Mouse (Mus musculus) kidney, embryonic 15.5 days (tissue): ENCODE data around the gene Olfr322. TPM values are rescaled to one million over a fixed set of nuclear protein-coding genes. Genes with fewer than 3 reads are reported as not detected.
"Not testable (repeated sequence)": the region's sequence is repeated elsewhere in the genome, so short reads cannot be mapped to it uniquely, and the experiment has no call there.

ENCODE experiments used
- ATAC-seq: fragments of 200-750 bp; cut with Nextera tagmentation; replicated peaks from 2 replicates; pipeline ENCODE4 v1.8.0; 2017; ENCODE audit warnings: moderate TSS enrichment; ENCODE audit not compliant: low FRiP score
- H3K27ac ChIP-seq: fragments of 300-500 bp; sonication (generic); 2 replicates; pipeline ENCODE4 v1.5.1; 2015; ENCODE audit warnings: mild to moderate bottlenecking, inconsistent platforms
- H3K27me3 ChIP-seq: fragments of 300-500 bp; sonication (generic); 2 replicates; pipeline ENCODE4 v1.6.1; 2015; ENCODE audit warnings: inconsistent platforms
- H3K36me3 ChIP-seq: fragments of 300-500 bp; sonication (generic); 2 replicates; pipeline ENCODE4 v1.6.1; 2015; ENCODE audit warnings: inconsistent platforms
- H3K4me1 ChIP-seq: fragments of 300-500 bp; sonication (generic); 2 replicates; pipeline ENCODE4 v1.6.1; 2015; ENCODE audit warnings: inconsistent platforms
- H3K4me2 ChIP-seq: fragments of 300-500 bp; sonication (generic); 2 replicates; pipeline ENCODE4 v1.6.1; 2015; ENCODE audit warnings: moderate library complexity, mild to moderate bottlenecking, inconsistent platforms
- H3K4me3 ChIP-seq: fragments of 300-500 bp; sonication (generic); replicated peaks from 2 replicates; pipeline ENCODE4 v1.5.1; 2015; ENCODE audit warnings: mild to moderate bottlenecking, inconsistent platforms
- H3K9ac ChIP-seq: fragments of 300-500 bp; sonication (generic); 2 replicates; pipeline ENCODE4 v1.6.1; 2015; ENCODE audit warnings: mild to moderate bottlenecking, inconsistent platforms
- H3K9me3 ChIP-seq: fragments of 300-500 bp; sonication (generic); replicated peaks from 2 replicates; pipeline ENCODE4 v1.6.1; 2016; ENCODE audit warnings: inconsistent platforms
- WGBS: fragments of 180-500 bp; shearing (Covaris S2); methylation state at CpG from one replicate; pipeline ENCODE4 v1.1.7; 2015; ENCODE audit warnings: mixed read lengths; 5-methylcytosine and 5-hydroxymethylcytosine counted together
- polyA plus RNA-seq: library from polyadenylated mRNA; unstranded; fragments of >200 nt; fragmentation: Nextera tagmentation; extraction: Ambion mirVana; gene quantifications from 2 replicates; pipeline ENCODE4 v1.2.1, GENCODE M21; 2015

Gene Olfr322
- polyA plus RNA-seq, 1 experiment from 2014 or later = 0.04 TPM

DNA sequence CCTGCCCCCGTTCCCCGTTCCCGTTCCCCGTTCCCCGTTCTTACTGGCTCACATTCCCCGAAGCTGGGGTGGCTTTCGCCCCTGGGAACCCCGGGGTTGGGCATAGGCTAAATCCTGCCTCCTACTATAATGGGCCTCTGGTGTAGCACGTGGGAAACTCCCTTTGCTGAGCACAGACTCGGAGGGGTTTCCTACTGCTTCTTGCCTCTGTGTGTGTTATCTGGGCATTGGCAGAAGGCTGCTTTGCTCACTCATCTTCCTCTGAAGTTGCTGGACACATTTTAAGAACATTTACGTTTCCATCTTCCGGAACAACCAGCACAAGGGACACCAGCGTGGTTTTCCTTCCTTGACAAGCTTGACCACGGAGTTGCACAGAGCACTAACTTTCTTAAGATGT lies 17.5 kb upstream of the Olfr322 start:
- H3K4me2 ChIP-seq = peak overlapping the region; percentile 78
- 34% methylated on average over 14 of the region's 14 CpGs for WGBS
- H3K4me3 ChIP-seq = peak overlapping the region; percentile 41
- peaks cover 11% of the 10 kb centered on the region for H3K4me1 ChIP-seq
- peaks cover 53% of the 10 kb centered on the region for H3K27me3 ChIP-seq
- ATAC-seq = 0 out of 2 replicates have a peak, but pooled peaks have one; percentile 52
- no peak overlapping the region for H3K9ac ChIP-seq
- H3K27ac ChIP-seq = no peak overlapping the region
- H3K9me3 ChIP-seq = no peaks in the 10 kb centered on the region
- H3K36me3 ChIP-seq = no peaks in the 10 kb centered on the region

DNA sequence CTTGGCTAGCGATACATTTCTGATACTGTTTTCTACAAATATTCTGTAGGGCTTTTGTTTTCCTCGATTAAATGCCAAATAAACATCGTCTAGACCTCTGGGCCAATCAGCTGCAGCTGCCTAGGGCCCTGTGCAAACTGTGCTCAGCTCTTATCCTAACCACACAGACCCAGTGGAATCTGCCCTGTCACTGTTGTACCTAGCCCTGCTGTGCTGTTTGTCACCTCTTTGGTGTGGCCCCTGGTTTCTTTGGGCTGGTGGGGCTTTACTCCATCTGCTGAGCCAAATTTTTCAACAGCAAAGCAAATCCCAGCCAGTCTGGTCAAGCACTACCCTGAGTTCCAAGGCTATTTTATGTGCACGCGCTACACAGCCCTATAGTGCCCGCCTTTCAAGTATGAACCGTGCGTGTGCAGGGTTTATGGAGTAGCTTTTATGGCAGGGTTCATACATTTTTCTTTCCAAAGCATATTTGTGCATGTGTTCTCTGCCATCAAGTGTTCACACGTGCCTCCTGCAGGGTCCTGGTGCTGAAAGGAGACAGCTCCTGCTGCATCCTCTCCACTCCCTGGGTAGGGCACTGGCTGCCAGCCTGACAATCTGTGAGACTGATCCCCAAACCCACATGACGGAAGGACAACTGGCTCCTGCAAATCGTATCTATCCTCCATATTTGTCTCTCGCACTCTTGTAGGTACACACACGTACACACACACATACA lies 16.8 kb upstream of the Olfr322 start:
- H3K9ac ChIP-seq = no peak overlapping the region
- H3K4me3 ChIP-seq = no peak overlapping the region
- ATAC-seq = peak; percentile 87; the same call in 1 of the 2 replicates
- no peak overlapping the region for H3K4me2 ChIP-seq
- 88% methylated on average over 13 of the region's 13 CpGs for WGBS
- H3K9me3 ChIP-seq = no peaks in the 10 kb centered on the region
- H3K27me3 ChIP-seq = peaks cover 53% of the 10 kb centered on the region
- peaks cover 11% of the 10 kb centered on the region for H3K4me1 ChIP-seq
- no peak overlapping the region for H3K27ac ChIP-seq
- H3K36me3 ChIP-seq = no peaks in the 10 kb centered on the region

DNA sequence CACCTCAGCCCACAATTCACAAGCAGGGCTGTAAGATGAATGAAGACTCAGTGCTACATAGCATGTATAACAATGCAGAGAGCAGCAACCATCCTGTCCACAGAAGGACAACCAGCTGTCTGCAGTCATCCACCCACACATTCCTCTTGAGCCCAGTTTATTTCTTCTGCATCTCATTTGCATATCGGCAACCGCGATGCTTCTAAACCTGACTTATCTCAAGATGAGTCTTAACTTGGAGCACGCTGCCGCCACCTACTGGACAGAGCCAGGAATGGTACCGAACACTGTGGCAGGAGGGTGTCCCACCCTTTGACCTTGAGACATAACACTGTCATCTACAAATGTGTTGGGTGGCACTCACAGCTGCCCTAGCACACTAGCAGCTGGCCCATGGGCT lies 15.2 kb upstream of the Olfr322 start:
- WGBS = 41% methylated on average over 6 of the region's 6 CpGs
- Histone ChIP-seq H3K4me2 (no peak overlapping the region), H3K9ac (no peak overlapping the region), H3K4me3 (no peak overlapping the region), H3K36me3 (no peaks in the 10 kb centered on the region), H3K9me3 (no peaks in the 10 kb centered on the region; the same call in 1 of the 2 replicates), H3K27ac (no peak overlapping the region), H3K27me3 (peaks cover 37% of the 10 kb centered on the region), H3K4me1 (peaks cover 11% of the 10 kb centered on the region)
- ATAC-seq = no peak

DNA sequence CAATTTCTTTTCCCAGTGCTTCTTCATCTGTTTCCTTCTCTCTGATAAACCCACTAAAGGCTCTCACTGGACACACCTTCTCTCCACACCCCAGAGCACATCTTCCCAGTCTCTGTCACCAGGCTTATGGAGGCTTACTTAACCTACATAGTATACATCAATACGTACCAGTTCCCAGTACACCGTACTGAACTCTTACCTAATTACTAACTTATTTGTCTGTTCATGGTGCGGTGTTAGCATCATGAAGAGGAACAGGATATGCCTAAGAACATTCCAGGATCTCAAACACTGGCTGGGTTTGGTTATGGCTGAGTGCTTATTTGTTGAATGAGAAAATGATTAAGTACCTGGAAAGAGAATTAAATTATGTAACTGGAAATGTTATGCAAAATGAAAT lies 3.4 kb upstream of the Olfr322 start:
- no peaks in the 10 kb centered on the region for H3K27me3 ChIP-seq
- no peak overlapping the region for H3K9ac ChIP-seq
- no peak overlapping the region for H3K27ac ChIP-seq
- no peak overlapping the region for H3K4me2 ChIP-seq
- H3K4me1 ChIP-seq = no peaks in the 10 kb centered on the region
- H3K36me3 ChIP-seq = no peaks in the 10 kb centered on the region
- ATAC-seq = peak; percentile 60; the same call in 1 of the 2 replicates
- no peaks in the 10 kb centered on the region for H3K9me3 ChIP-seq
- WGBS = 80% methylated on average over 3 of the region's 3 CpGs
- no peak overlapping the region for H3K4me3 ChIP-seq

DNA sequence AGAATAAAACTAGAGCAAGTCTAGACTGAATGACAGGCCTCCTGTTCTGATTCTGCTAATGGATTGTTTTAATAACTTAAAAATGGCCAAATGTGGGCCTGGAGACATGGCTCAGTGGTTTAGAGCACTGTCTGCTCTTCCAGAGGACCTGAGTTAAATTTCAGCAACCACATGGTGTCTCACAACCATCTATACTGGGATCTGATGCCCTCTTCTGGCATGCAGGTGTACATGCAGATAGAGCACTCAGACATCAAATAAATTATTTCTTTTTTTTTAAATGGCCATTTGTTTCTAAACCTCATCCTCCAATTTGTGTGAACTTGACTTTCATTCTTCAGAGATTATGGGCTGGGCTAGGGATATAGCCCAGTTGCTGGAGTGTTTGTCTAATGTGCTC lies 10.7 kb downstream of the Olfr322 start:
- no peak for ATAC-seq
- Histone ChIP-seq H3K27me3 (no peaks in the 10 kb centered on the region), H3K4me3 (no peak overlapping the region), H3K36me3 (no peaks in the 10 kb centered on the region), H3K9me3 (no peaks in the 10 kb centered on the region), H3K27ac (no peak overlapping the region), H3K9ac (no peak overlapping the region), H3K4me2 (no peak overlapping the region), H3K4me1 (no peaks in the 10 kb centered on the region)

DNA sequence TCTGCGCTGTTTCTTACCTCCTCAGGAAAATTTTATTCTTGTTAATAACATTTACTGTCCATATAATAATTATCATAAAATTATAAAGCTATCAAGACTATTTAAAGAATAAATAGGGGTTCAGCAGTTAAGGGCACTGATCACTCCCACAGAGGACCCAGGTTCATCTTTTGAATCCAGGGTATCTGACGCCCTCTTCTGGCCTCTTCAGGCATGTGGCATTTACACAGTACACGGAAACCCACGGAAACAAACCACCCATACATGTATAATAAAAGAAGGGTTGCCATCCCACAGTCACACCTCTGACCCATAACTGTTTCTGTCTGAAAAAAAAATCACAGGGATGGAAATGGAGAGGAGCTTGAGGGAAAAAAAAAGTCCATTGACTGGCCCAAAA lies 13.2 kb downstream of the Olfr322 start:
- H3K27me3 ChIP-seq = no peaks in the 10 kb centered on the region
- H3K27ac ChIP-seq = no peak overlapping the region
- H3K9me3 ChIP-seq = no peaks in the 10 kb centered on the region
- ATAC-seq = no peak
- H3K4me1 ChIP-seq = no peaks in the 10 kb centered on the region
- H3K4me2 ChIP-seq = no peak overlapping the region
- no peak overlapping the region for H3K4me3 ChIP-seq
- 58% methylated on average over 4 of the region's 4 CpGs for WGBS
- H3K9ac ChIP-seq = no peak overlapping the region
- no peaks in the 10 kb centered on the region for H3K36me3 ChIP-seq

DNA sequence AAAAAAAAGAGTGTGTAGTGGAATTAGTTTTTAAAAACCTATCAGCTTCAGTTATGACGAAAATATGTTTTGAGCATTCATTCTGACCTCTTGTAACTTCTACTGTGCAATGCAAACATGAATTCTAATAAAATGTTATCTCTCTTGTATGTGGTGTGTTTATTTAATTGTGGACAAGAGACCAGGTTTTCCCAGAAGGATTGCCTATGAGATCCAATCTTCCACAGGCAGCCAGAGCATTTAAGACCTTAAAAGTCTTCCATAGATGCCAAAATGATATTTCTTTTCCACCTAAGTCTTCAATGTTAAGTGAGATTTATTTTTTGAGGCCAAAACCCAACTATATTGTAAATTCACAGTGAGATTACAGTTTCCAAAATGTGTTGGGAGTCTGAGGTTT lies 22.2 kb downstream of the Olfr322 start, which contains the start of gene Olfr320:
Olfr320 (plus strand) TSS at position 301 of the 400 bp plus-strand sequence.
- Histone ChIP-seq H3K36me3 (no peaks in the 10 kb centered on the region), H3K27ac (no peak within 1 kb of the TSS), H3K4me2 (no peak within 1 kb of the TSS), H3K27me3 (no peaks in the 10 kb centered on the region), H3K9me3 (no peaks in the 10 kb centered on the region), H3K4me3 (no peak within 1 kb of the TSS), H3K4me1 (no peaks in the 10 kb centered on the region), H3K9ac (no peak within 1 kb of the TSS)
- WGBS = 88% methylated on average over 1 of the region's 1 CpGs
- ATAC-seq = no peak

DNA sequence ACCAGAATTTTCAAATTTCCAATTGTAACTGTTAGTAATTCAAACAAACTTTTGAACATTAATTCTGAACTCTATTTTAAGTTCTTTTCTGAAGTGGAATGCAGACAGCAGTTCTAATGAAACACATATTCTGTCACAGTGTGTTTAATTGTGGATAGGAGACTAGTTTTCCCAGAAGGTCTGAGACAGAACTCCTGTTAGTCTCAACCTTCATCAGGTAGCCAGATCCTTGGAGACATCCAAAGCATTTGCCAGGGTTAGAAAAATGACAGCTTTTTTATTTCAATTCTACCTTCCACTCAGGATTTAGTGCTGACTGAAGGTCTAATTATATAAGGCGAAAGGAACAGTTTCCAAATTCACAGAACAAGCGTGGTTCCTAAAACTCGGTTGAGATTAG lies 40.3 kb downstream of the Olfr322 start, which contains the start of gene Olfr319:
Olfr319 (plus strand) TSS at position 301 of the 400 bp plus-strand sequence.
- H3K27ac ChIP-seq = no peak within 1 kb of the TSS
- H3K4me3 ChIP-seq = no peak within 1 kb of the TSS
- no peak within 1 kb of the TSS for H3K9ac ChIP-seq
- H3K4me1 ChIP-seq = no peaks in the 10 kb centered on the region
- H3K36me3 ChIP-seq = no peaks in the 10 kb centered on the region
- ATAC-seq = no peak
- WGBS = 89% methylated on average over 3 of the region's 3 CpGs
- peaks cover 10% of the 10 kb centered on the region for H3K9me3 ChIP-seq
- no peak within 1 kb of the TSS for H3K4me2 ChIP-seq
- no peaks in the 10 kb centered on the region for H3K27me3 ChIP-seq

DNA sequence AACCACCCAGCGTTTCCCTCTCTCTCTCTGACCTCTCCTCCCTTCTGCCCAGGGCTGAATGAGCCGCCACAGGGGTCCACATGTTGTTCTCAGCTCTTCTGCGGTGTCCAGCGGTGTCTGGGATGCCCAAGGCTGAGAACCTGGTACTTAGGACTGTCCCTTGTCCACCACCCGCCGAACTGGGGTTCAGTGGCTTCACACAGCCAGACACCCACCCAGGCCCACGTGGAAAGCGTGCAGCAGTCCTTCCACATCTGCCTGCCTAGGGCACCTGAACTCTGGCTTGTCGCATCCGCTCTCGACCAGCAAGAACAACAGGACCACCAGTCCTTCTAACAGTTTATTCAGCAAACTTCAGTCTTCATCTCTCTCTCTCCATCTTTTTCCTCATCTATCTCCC lies 50.5 kb downstream of the Olfr322 start:
- Histone ChIP-seq H3K4me1 (no peaks in the 10 kb centered on the region), H3K4me2 (no peak overlapping the region), H3K27ac (no peak overlapping the region), H3K27me3 (no peaks in the 10 kb centered on the region), H3K9me3 (no peaks in the 10 kb centered on the region), H3K9ac (no peak overlapping the region), H3K36me3 (no peaks in the 10 kb centered on the region), H3K4me3 (no peak overlapping the region)
- no peak for ATAC-seq
- 81% methylated on average over 11 of the region's 11 CpGs for WGBS

DNA sequence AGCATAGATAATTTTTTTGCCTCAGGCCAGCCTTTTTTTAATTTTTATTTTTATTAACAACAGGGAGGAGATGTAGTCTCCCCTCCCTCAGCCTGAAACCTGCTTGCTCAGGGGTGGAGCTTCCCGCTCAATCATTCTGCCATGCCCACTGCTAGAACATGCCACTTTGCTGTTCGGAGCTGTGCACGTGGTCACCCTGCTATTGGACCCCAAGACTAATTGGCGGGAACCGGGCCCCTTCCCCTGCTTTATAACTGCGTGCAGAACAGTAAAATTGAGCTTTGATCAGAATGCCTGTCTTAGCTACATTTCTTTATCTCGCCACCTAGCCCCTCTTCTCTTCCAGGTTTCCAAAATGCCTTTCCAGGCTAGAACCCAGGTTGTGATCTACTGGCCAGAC lies 59.1 kb downstream of the Olfr322 start:
- ATAC-seq, H3K9me3 ChIP-seq, H3K36me3 ChIP-seq, H3K9ac ChIP-seq, H3K27ac ChIP-seq, H3K4me2 ChIP-seq, H3K27me3 ChIP-seq, H3K4me1 ChIP-seq, H3K4me3 ChIP-seq: not testable (repeated sequence)
- WGBS = 92% methylated on average over 7 of the region's 7 CpGs

Other genes starting within 250 kb of the Olfr322 start
- gene 1810065E05Rik, start 237.7 kb upstream of the Olfr322 start, polyA plus RNA-seq = not detected in 2 replicates
- not detected in 2 replicates for gene Gm12253, start 226.2 kb upstream of the Olfr322 start, polyA plus RNA-seq
- gene Lypd9, start 205.9 kb upstream of the Olfr322 start, polyA plus RNA-seq = not detected in 2 replicates
- gene Olfr30, start 196.5 kb upstream of the Olfr322 start, polyA plus RNA-seq = not detected in 2 replicates
- gene Olfr332, start 166.2 kb upstream of the Olfr322 start, polyA plus RNA-seq = 0.08 TPM in 1 of 2 replicates, not detected in the other
- not detected in 2 replicates for gene Olfr331, start 156.2 kb upstream of the Olfr322 start, polyA plus RNA-seq
- gene Olfr330, start 123.9 kb upstream of the Olfr322 start, polyA plus RNA-seq = not detected in 2 replicates
- not detected in 2 replicates for gene Olfr329-ps, start 112.4 kb upstream of the Olfr322 start, polyA plus RNA-seq
- 0.05 and 0.09 TPM in 2 replicates for gene Olfr328, start 103.1 kb upstream of the Olfr322 start, polyA plus RNA-seq
- gene Olfr224, start 88.2 kb upstream of the Olfr322 start, polyA plus RNA-seq = not detected in 2 replicates
- not detected in 2 replicates for gene Olfr325, start 81.1 kb upstream of the Olfr322 start, polyA plus RNA-seq
- gene Olfr324, start 63.7 kb upstream of the Olfr322 start, polyA plus RNA-seq = not detected in 2 replicates
- not detected in 2 replicates for gene 2210407C18Rik, start 42.7 kb upstream of the Olfr322 start, polyA plus RNA-seq
- gene Olfr323, start 28.3 kb upstream of the Olfr322 start, polyA plus RNA-seq = not detected in 2 replicates
- gene Trim58, start 18.3 kb upstream of the Olfr322 start, polyA plus RNA-seq = 0.13 and 0.33 TPM in 2 replicates
- not detected in 2 replicates for gene Olfr320, start 22.3 kb downstream of the Olfr322 start, polyA plus RNA-seq
- not detected in 2 replicates for gene Olfr319, start 40.4 kb downstream of the Olfr322 start, polyA plus RNA-seq
- not detected in 2 replicates for gene Olfr318, start 65.2 kb downstream of the Olfr322 start, polyA plus RNA-seq
- not detected in 2 replicates for gene Olfr317, start 80.4 kb downstream of the Olfr322 start, polyA plus RNA-seq
- not detected in 2 replicates for gene Olfr316, start 94.0 kb downstream of the Olfr322 start, polyA plus RNA-seq
- not detected in 2 replicates for gene Olfr315, start 114.4 kb downstream of the Olfr322 start, polyA plus RNA-seq
- gene Olfr314, start 124.2 kb downstream of the Olfr322 start, polyA plus RNA-seq = not detected in 2 replicates
- gene Fam183b, start 143.2 kb downstream of the Olfr322 start, polyA plus RNA-seq = 0.35 and 0.63 TPM in 2 replicates
- gene Olfr313, start 156.2 kb downstream of the Olfr322 start, polyA plus RNA-seq = not detected in 2 replicates
- not detected in 2 replicates for gene Olfr312, start 170.5 kb downstream of the Olfr322 start, polyA plus RNA-seq
- gene Olfr311, start 180.5 kb downstream of the Olfr322 start, polyA plus RNA-seq = not detected in 2 replicates
- gene Gm12258, start 188.4 kb downstream of the Olfr322 start, polyA plus RNA-seq = 7.2 and 9.0 TPM in 2 replicates
- 8.8 and 9.9 TPM in 2 replicates for gene 2810021J22Rik, start 208.4 kb downstream of the Olfr322 start, polyA plus RNA-seq
- gene Zfp39, start 245.4 kb downstream of the Olfr322 start, polyA plus RNA-seq = 5.2 and 6.9 TPM in 2 replicates